In genomic region chr19:45207662-45208437, GRCm38 (mm10) we compare ENCODE assay signal across 8 mouse cellular contexts. TPM values are rescaled to one million over a fixed set of nuclear protein-coding genes. Genes with fewer than 3 reads are reported as not detected.
DNase-seq lines count a peak whose midpoint lies in the region; ATAC-seq and TF ChIP-seq lines count a peak whose summit lies in the region.

No protein-coding gene starts in this region.

- H3K4me2 ChIP-seq in kidney, embryonic 15.5 days, result peak overlapping the region; percentile 59
- H3K4me2 ChIP-seq in forebrain, embryonic 13.5 days, result peak overlapping the region; percentile 11; the same call in 1 of the 2 replicates
- H3K4me2 ChIP-seq in kidney, postnatal 0 days (ENCODE audit: low read length), result peak overlapping the region; percentile 57

- H3K4me3 ChIP-seq in kidney, embryonic 15.5 days (replicated peaks), result peak overlapping the region; percentile 32
- H3K4me3 ChIP-seq in forebrain, embryonic 13.5 days, result no peak overlapping the region
- H3K4me3 ChIP-seq in kidney, postnatal 0 days (replicated peaks; ENCODE audit: low read depth, low read length), result peak overlapping the region; percentile 22

- peak; percentile 79 for ATAC-seq in kidney, embryonic 15.5 days (replicated peaks; ENCODE audit: low FRiP score)
- ATAC-seq in forebrain, embryonic 13.5 days, result no peak
- peak; percentile 74 for ATAC-seq in kidney, postnatal 0 days (replicated peaks; ENCODE audit: low FRiP score, low read depth)

- H3K4me1 ChIP-seq in kidney, embryonic 15.5 days, result peaks cover 14% of the 10 kb centered on the region
- H3K4me1 ChIP-seq in forebrain, embryonic 13.5 days, result 0 out of 2 replicates have a peak, but pooled peaks cover 5% of the 10 kb centered on the region
- peaks cover 7% of the 10 kb centered on the region; the same call in 1 of the 2 replicates for H3K4me1 ChIP-seq in kidney, postnatal 0 days (replicated peaks; ENCODE audit: insufficient read depth, low read length)

- peaks cover 9% of the 10 kb centered on the region; the same call in 1 of the 2 replicates for H3K27me3 ChIP-seq in kidney, embryonic 15.5 days
- peaks cover 33% of the 10 kb centered on the region for H3K27me3 ChIP-seq in forebrain, embryonic 13.5 days
- no peaks in the 10 kb centered on the region for H3K27me3 ChIP-seq in kidney, postnatal 0 days (ENCODE audit: insufficient read depth, low read length)

- no peak for DNase-seq in kidney, adult 8-10 months
- DNase-seq in kidney, postnatal 0 days (ENCODE audit: low spot score), result peak; percentile 79
- peak; percentile 25 for DNase-seq in neural tube, embryonic 10.5 days (ENCODE audit: extremely low spot score, low spot score)
- no peak for DNase-seq in layer of hippocampus, postnatal 25 days (ENCODE audit: extremely low spot score in 1 of 2, low spot score in 1 of 2)
- DNase-seq in embryo, embryonic 10.5 days (ENCODE audit: low spot score), result no peak
- no peak for DNase-seq in ovary, postnatal 10 days (ENCODE audit: low spot score)

- H3K9ac ChIP-seq in kidney, embryonic 15.5 days, result no peak overlapping the region
- no peak overlapping the region for H3K9ac ChIP-seq in forebrain, embryonic 13.5 days
- 0 out of 2 replicates have a peak overlapping the region, but pooled peaks have one; percentile 32 for H3K9ac ChIP-seq in kidney, postnatal 0 days (ENCODE audit: low read depth, low read length)

- H3K36me3 ChIP-seq in kidney, embryonic 15.5 days, result no peaks in the 10 kb centered on the region
- no peaks in the 10 kb centered on the region for H3K36me3 ChIP-seq in forebrain, embryonic 13.5 days (ENCODE audit: poor library complexity, severe bottlenecking)
- no peaks in the 10 kb centered on the region for H3K36me3 ChIP-seq in kidney, postnatal 0 days (ENCODE audit: insufficient read depth, low read length)

- no peaks in the 10 kb centered on the region for H3K9me3 ChIP-seq in kidney, embryonic 15.5 days (replicated peaks)
- H3K9me3 ChIP-seq in forebrain, embryonic 13.5 days (replicated peaks), result no peaks in the 10 kb centered on the region
- H3K9me3 ChIP-seq in kidney, postnatal 0 days (replicated peaks; ENCODE audit: low read length), result no peaks in the 10 kb centered on the region

- WGBS in kidney, embryonic 15.5 days, result 21% methylated on average over 19 of the region's 19 CpGs
- WGBS in forebrain, embryonic 13.5 days, result 44% methylated on average over 19 of the region's 19 CpGs
- WGBS in kidney, postnatal 0 days, result 17% methylated on average over 19 of the region's 19 CpGs

- peak overlapping the region; percentile 61 for H3K27ac ChIP-seq in kidney, embryonic 15.5 days
- H3K27ac ChIP-seq in forebrain, embryonic 13.5 days, result no peak overlapping the region
- no peak overlapping the region for H3K27ac ChIP-seq in kidney, postnatal 0 days

- no peak for TF ChIP-seq CTCF in kidney, postnatal 0 days (IDR thresholded peaks at IDR 0.05; ENCODE audit: low read depth)

RNA-seq across cellular contexts. Expression of gene Lbx1, which starts 27.8 kb away (rescaled TPM):
- 0.06 and 0.14 TPM in 2 replicates for polyA plus RNA-seq in kidney, embryonic 15.5 days (2015; fragmentation: Nextera tagmentation; extraction: Ambion mirVana)
- not detected in 2 replicates for polyA plus RNA-seq in forebrain, embryonic 13.5 days (2015; fragmentation: Nextera tagmentation; extraction: Ambion mirVana)
- polyA plus RNA-seq in kidney, postnatal 0 days (2015; fragmentation: Nextera tagmentation; extraction: Ambion mirVana), result 0.04 TPM in 1 of 2 replicates, not detected in the other
- total RNA-seq in layer of hippocampus, postnatal 25 days (2021), result not detected

RNA-seq across cellular contexts. Expression of gene Tlx1, which starts 57.4 kb away (rescaled TPM):
- not detected in 2 replicates for polyA plus RNA-seq in kidney, embryonic 15.5 days (2015; fragmentation: Nextera tagmentation; extraction: Ambion mirVana)
- polyA plus RNA-seq in forebrain, embryonic 13.5 days (2015; fragmentation: Nextera tagmentation; extraction: Ambion mirVana), result 0.14 TPM in 1 of 2 replicates, not detected in the other
- polyA plus RNA-seq in kidney, postnatal 0 days (2015; fragmentation: Nextera tagmentation; extraction: Ambion mirVana), result not detected in 2 replicates
- not detected for total RNA-seq in layer of hippocampus, postnatal 25 days (2021)

Comparison
In these comparisons a context has a peak if more than half of its experiments do, and no peak if none do; other contexts are left out.
1. DNase-seq: peak in kidney, postnatal 0 days (single experiment) and neural tube, embryonic 10.5 days (single experiment); none in kidney, adult 8-10 months (0 of 2), layer of hippocampus, postnatal 25 days (0 of 2), embryo, embryonic 10.5 days (single experiment) and ovary, postnatal 10 days (single experiment).
2. Peak in every context shown above with its lines, with median percentiles within 50 percentile points of each other: H3K4me2 ChIP-seq.